Mouse (Mus musculus) adrenal gland, adult 18-20 months (tissue): Measurements from ENCODE around the gene BC016579. TPM values are rescaled to one million over a fixed set of nuclear protein-coding genes. Genes with fewer than 3 reads are reported as not detected.

ENCODE experiments used
- DNase-seq, 2 experiments: peaks; one replicate each; pipeline ENCODE4 v3.0.0; 2021 to 2022; ENCODE audit warnings: low spot score in 2 of 2
- long read RNA-seq, 2 experiments: library from polyadenylated mRNA; stranded (forward); transcript quantifications; one replicate each; pipeline ENCODE4 v2.0.0; 2021
- total RNA-seq, 2 experiments: library from RNA; stranded (reverse); gene quantifications; 1 replicate in 1 of 2; 2 replicates in 1 of 2; pipeline ENCODE4 v1.2.3; 2021

Gene BC016579
- total RNA-seq = under 1 TPM in 1 of 2 experiments, not detected in 1; 0.22 TPM
- long read RNA-seq, experiment 1 = 0 reads
- long read RNA-seq, experiment 2 = 0 reads

- peak in 1 of 2 experiments; percentile 26 for DNase-seq
These were observed at the start of gene BC016579 for GRCm38 (mm10) chr16:45653934-45654332. TSS of gene BC016579 (minus strand) at chr16:45654068.

- DNase-seq = no peak
These were observed 45.4 kb upstream of the BC016579 start for GRCm38 (mm10) chr16:45699301-45699700.

- DNase-seq = no peak
These were observed 44.1 kb upstream of the BC016579 start for GRCm38 (mm10) chr16:45697996-45698395.

- DNase-seq = peak in 1 of 2 experiments; percentile 23
These were observed 41.7 kb upstream of the BC016579 start for GRCm38 (mm10) chr16:45695445-45696160.

- DNase-seq = no peak
These were observed 39.7 kb upstream of the BC016579 start, which contains the start of gene Tmprss7 for GRCm38 (mm10) chr16:45693558-45693957. TSS of gene Tmprss7 (minus strand) at chr16:45693658.

GRCm38 (mm10) chr16:45692851-45693250 lies 39.0 kb upstream of the BC016579 start:
- no peak for DNase-seq

- no peak for DNase-seq
These were observed 36.3 kb upstream of the BC016579 start for GRCm38 (mm10) chr16:45690178-45690577.

GRCm38 (mm10) chr16:45686833-45687232 lies 33.0 kb upstream of the BC016579 start:
- DNase-seq = no peak

- no peak for DNase-seq
These were observed 31.4 kb upstream of the BC016579 start for GRCm38 (mm10) chr16:45685295-45685694.

- DNase-seq = peak; percentile 71 to 73
These were observed 30.9 kb upstream of the BC016579 start for GRCm38 (mm10) chr16:45684815-45685214.

- DNase-seq = no peak
These were observed 22.6 kb upstream of the BC016579 start for GRCm38 (mm10) chr16:45676462-45676861.

- DNase-seq = peak in 1 of 2 experiments; percentile 18
These were observed 16.1 kb upstream of the BC016579 start for GRCm38 (mm10) chr16:45670005-45670404.

- DNase-seq = no peak
These were observed 14.3 kb upstream of the BC016579 start for GRCm38 (mm10) chr16:45668178-45668577.

GRCm38 (mm10) chr16:45666136-45666535 lies 12.3 kb upstream of the BC016579 start:
- no peak for DNase-seq

- no peak for DNase-seq
These were observed 8.5 kb upstream of the BC016579 start for GRCm38 (mm10) chr16:45662381-45662780.

- no peak for DNase-seq
These were observed 5.7 kb upstream of the BC016579 start for GRCm38 (mm10) chr16:45659596-45659995.

- no peak for DNase-seq
These were observed 4.4 kb upstream of the BC016579 start for GRCm38 (mm10) chr16:45658248-45658647.

- no peak for DNase-seq
These were observed 3.8 kb upstream of the BC016579 start for GRCm38 (mm10) chr16:45657574-45658159.

GRCm38 (mm10) chr16:45654465-45654864 lies 597 bp upstream of the BC016579 start:
- no peak for DNase-seq

- no peak for DNase-seq
These were observed 597 bp downstream of the BC016579 start for GRCm38 (mm10) chr16:45653009-45653933.

GRCm38 (mm10) chr16:45651497-45651896 lies 2.4 kb downstream of the BC016579 start:
- DNase-seq = no peak
